Mouse (Mus musculus) bone marrow macrophage, adult 2 months (primary cell): ENCODE measurements around the gene Tll2.

Source experiments
- CTCF ChIP-seq: IDR thresholded peaks from 2 replicates; pipeline ENCODE4 v1.5.1; 2012; ENCODE audit warnings: low read depth, mild to moderate bottlenecking, low read length, moderate library complexity
- POLR2A ChIP-seq: IDR thresholded peaks from 2 replicates; pipeline ENCODE4 v1.6.1; 2012; ENCODE audit warnings: mild to moderate bottlenecking, low read depth, low read length, borderline replicate concordance

- TF ChIP-seq CTCF (no peak), POLR2A (no peak)
Measured at GRCm38 (mm10) chr19:41208326-41208725, 1.7 kb upstream of the Tll2 start.
